Mouse (Mus musculus): ENCODE data around the gene Tcf7. TPM values are rescaled to one million over a fixed set of nuclear protein-coding genes. Genes with fewer than 3 reads are reported as not detected.

The Tcf7 gene
- total and polyA plus RNA-seq, 2 experiments from 2014 or later = 2.0 to 3.1 TPM

DNA sequence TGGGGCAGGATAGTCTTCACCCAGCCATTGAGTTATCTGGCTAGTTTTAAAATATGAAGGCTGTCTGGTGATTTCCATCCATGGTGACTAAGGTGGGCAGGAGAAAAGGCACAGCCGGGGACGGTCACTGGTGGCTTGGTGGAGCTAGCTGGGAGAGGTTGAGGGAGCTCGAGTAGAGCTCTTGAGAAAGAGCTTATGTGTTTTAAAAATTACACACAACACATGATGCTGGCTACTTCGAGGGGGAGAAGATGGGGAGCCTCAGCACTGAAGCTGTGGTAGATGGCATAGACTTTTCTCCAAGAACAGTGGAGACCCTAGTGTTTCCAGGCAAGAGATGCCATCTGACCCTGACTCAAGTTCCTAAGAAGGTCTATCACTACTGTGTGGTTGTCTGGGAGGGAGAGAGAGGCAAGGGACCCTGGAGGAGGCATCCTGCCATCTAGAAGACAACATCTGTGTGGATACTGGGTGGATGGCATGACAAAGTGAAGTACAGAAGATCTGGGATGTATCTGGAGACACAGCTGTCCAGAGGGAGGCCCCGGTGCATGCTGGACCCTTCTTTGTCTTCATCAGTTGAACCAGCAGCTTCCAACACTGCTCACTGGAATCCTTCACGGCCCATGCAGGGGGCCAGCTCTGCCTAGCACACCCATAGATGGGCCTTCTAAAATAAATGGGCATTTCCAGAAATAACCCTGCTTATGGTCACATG lies 5.2 kb downstream of the Tcf7 start:
- H3K4me2 ChIP-seq (ENCODE audit: low read depth, low read length, poor library complexity, severe bottlenecking) = no peak overlapping the region
- no peaks in the 10 kb centered on the region for H3K9me3 ChIP-seq (ENCODE audit: low read length)
- no peak for ATAC-seq (ENCODE audit: low FRiP score)
- no peak overlapping the region for H3K9ac ChIP-seq (replicated peaks; ENCODE audit: low read length, poor library complexity, severe bottlenecking)
- H3K27ac ChIP-seq (ENCODE audit: low read depth, low read length) = no peak overlapping the region
- TF ChIP-seq CTCF (IDR thresholded peaks at IDR 0.05) = no peak
- no peak for DNase-seq (ENCODE audit: low spot score)
- H3K36me3 ChIP-seq (ENCODE audit: insufficient read depth, low read length) = no peaks in the 10 kb centered on the region
- 0 out of 2 replicates have a peak, but pooled peaks cover under 1% of the 10 kb centered on the region for H3K27me3 ChIP-seq (ENCODE audit: insufficient read depth, low read length)
- H3K4me1 ChIP-seq (ENCODE audit: insufficient read depth, low read length) = no peaks in the 10 kb centered on the region
- 90% methylated on average over 6 of the region's 6 CpGs for WGBS
- H3K4me3 ChIP-seq (ENCODE audit: low read depth, low read length) = no peak overlapping the region

DNA sequence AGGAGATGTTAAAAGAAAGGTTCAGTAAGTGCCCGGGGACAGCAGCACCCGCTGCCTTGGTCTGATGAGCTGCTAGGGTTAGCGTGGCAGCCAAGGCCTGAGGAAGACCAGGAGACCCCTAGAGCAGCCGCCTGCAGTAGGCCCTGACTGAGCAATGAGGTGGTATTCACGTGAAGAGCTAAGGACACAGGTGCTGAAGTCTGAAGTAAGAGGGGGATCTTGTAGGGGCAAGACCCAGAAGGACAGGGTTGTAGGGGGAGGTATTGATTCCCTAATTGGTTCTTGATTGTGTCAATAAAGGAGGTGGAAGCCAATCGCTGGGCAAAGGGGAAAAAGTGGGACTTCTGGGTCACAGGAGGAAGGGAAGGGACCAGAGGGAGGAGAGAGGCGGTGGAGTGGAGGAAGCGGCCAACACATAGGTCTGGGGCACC lies 5.8 kb downstream of the Tcf7 start:
- H3K9me3 ChIP-seq (ENCODE audit: low read length) = no peaks in the 10 kb centered on the region
- no peak overlapping the region for H3K4me2 ChIP-seq (ENCODE audit: low read depth, low read length, poor library complexity, severe bottlenecking)
- no peaks in the 10 kb centered on the region for H3K36me3 ChIP-seq (ENCODE audit: insufficient read depth, low read length)
- H3K9ac ChIP-seq (replicated peaks; ENCODE audit: low read length, poor library complexity, severe bottlenecking) = no peak overlapping the region
- H3K4me1 ChIP-seq (ENCODE audit: insufficient read depth, low read length) = no peaks in the 10 kb centered on the region; the same call in 1 of the 2 replicates
- DNase-seq (ENCODE audit: low spot score) (no peak), ATAC-seq (ENCODE audit: low FRiP score) (no peak)
- no peak for TF ChIP-seq CTCF (IDR thresholded peaks at IDR 0.05)
- 97% methylated on average over 8 of the region's 8 CpGs for WGBS
- H3K27me3 ChIP-seq (ENCODE audit: insufficient read depth, low read length) = no peaks in the 10 kb centered on the region
- H3K4me3 ChIP-seq (ENCODE audit: low read depth, low read length) = no peak overlapping the region
- H3K27ac ChIP-seq (ENCODE audit: low read depth, low read length) = no peak overlapping the region

DNA sequence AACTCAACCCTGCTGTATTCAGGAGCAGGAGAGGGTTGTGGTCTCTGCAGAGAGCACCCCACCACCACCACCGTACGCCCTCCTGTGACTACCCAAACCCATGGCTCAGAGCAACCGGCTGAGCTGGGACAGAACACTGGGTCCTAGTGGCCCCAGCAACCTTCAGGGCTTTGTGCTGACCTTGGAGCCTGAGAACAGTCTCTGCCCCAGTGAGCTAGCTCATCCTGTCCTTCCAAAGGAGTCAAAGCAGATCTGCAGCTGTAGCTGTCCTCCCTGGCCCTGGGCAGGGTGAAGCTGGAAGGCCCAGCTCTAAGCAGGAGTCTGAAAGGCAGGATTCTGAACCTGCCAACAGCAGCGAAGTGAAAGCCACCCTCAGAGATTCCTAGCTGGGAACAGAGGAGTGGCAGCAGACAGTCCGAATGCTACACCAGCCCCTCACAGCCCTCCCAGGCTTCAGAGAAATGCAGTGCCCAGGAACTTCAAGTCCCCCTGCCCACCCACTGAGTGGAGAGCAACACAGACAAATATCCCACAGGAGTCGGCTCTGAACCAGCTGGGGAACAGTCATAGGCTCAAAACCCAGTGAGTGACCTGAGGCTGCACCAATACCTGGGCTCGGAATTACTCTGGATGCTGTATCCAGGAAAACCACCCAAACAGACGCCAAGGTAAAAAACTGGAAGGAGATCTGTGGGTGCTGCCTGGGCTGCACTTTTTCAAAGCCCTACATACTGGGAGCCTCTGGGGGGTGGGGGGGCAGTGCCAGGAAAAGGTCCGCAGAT lies 6.8 kb downstream of the Tcf7 start:
- Histone ChIP-seq H3K9me3 (ENCODE audit: low read length) (no peaks in the 10 kb centered on the region), H3K9ac (replicated peaks; ENCODE audit: low read length, poor library complexity, severe bottlenecking) (no peak overlapping the region), H3K36me3 (ENCODE audit: insufficient read depth, low read length) (no peaks in the 10 kb centered on the region), H3K4me1 (ENCODE audit: insufficient read depth, low read length) (no peaks in the 10 kb centered on the region; the same call in 1 of the 2 replicates), H3K4me2 (ENCODE audit: low read depth, low read length, poor library complexity, severe bottlenecking) (no peak overlapping the region), H3K27ac (ENCODE audit: low read depth, low read length) (no peak overlapping the region), H3K4me3 (ENCODE audit: low read depth, low read length) (no peak overlapping the region), H3K27me3 (ENCODE audit: insufficient read depth, low read length) (no peaks in the 10 kb centered on the region)
- DNase-seq (ENCODE audit: low spot score) = no peak
- WGBS = 81% methylated on average over 9 of the region's 9 CpGs
- TF ChIP-seq CTCF (IDR thresholded peaks at IDR 0.05) = no peak
- ATAC-seq (ENCODE audit: low FRiP score) = no peak

DNA sequence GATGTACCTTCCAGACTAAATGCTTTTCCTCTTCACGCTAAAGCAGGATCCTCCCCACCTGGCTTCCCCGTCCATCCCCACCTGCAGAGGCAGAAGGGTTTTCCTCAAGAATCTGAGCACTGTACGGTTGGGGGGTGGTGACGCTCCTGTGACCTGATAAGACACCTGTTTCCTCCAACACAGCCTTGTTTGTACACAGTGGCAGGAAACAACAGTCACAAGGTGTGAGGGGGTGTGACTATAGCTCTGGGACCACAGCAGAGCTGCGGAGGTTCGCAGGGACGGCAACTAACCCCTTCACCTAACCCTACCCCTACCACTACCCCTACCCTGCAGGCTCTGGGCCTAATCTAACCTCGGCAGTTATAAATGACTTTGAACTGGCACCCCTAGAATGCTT lies 7.4 kb downstream of the Tcf7 start:
- WGBS = 91% methylated on average over 8 of the region's 8 CpGs
- H3K9me3 ChIP-seq (ENCODE audit: low read length) = no peaks in the 10 kb centered on the region
- H3K36me3 ChIP-seq (ENCODE audit: insufficient read depth, low read length) = no peaks in the 10 kb centered on the region
- DNase-seq (ENCODE audit: low spot score) (no peak), ATAC-seq (ENCODE audit: low FRiP score) (no peak)
- H3K27me3 ChIP-seq (ENCODE audit: insufficient read depth, low read length) = no peaks in the 10 kb centered on the region
- H3K4me1 ChIP-seq (ENCODE audit: insufficient read depth, low read length) = no peaks in the 10 kb centered on the region; the same call in 1 of the 2 replicates
- H3K4me2 ChIP-seq (ENCODE audit: low read depth, low read length, poor library complexity, severe bottlenecking) = no peak overlapping the region
- TF ChIP-seq CTCF (IDR thresholded peaks at IDR 0.05) = no peak
- H3K4me3 ChIP-seq (ENCODE audit: low read depth, low read length) = no peak overlapping the region
- H3K9ac ChIP-seq (replicated peaks; ENCODE audit: low read length, poor library complexity, severe bottlenecking) = no peak overlapping the region
- no peak overlapping the region for H3K27ac ChIP-seq (ENCODE audit: low read depth, low read length)

DNA sequence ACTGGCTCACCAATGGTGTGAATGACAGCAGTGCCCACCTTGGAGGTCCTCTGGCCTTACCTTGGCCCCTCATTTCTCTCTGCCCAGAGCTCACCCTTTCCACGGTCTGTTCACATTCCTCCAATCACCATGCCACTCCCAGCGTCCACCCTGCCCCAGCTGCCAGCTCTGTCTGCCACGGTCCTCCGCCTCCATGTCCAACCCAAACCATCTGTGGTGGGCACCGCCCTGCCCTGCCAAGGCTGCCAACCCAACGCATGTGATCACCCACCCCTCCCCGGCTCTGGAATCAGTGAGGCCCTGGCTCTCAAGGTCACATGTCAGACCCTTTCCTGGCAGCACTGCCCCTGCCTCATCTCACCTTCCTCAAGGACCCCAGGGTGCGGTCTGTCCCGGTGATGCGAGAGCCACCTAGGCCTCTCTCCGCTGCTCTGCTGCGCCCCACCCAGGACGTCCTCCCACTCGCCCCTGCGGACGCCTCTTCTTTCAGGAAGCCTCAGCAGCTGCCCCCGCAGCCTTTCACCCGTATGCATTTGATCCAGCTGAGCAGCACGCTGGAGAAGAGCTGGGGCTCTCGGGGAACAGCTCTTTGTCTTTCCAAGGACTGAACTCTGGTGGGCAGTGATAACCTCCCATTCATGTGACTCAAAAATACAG lies 8.2 kb downstream of the Tcf7 start:
- no peak overlapping the region for H3K4me2 ChIP-seq (ENCODE audit: low read depth, low read length, poor library complexity, severe bottlenecking)
- no peak for ATAC-seq (ENCODE audit: low FRiP score)
- TF ChIP-seq CTCF (IDR thresholded peaks at IDR 0.05) = no peak
- no peaks in the 10 kb centered on the region for H3K36me3 ChIP-seq (ENCODE audit: insufficient read depth, low read length)
- H3K4me1 ChIP-seq (ENCODE audit: insufficient read depth, low read length) = no peaks in the 10 kb centered on the region; the same call in 1 of the 2 replicates
- no peak overlapping the region for H3K27ac ChIP-seq (ENCODE audit: low read depth, low read length)
- DNase-seq (ENCODE audit: low spot score) = no peak
- WGBS = 89% methylated on average over 20 of the region's 20 CpGs
- no peak overlapping the region for H3K9ac ChIP-seq (replicated peaks; ENCODE audit: low read length, poor library complexity, severe bottlenecking)
- H3K27me3 ChIP-seq (ENCODE audit: insufficient read depth, low read length) = no peaks in the 10 kb centered on the region
- H3K9me3 ChIP-seq (ENCODE audit: low read length) = no peaks in the 10 kb centered on the region
- H3K4me3 ChIP-seq (ENCODE audit: low read depth, low read length) = no peak overlapping the region

All from midbrain, postnatal 0 days (tissue).